Mouse (Mus musculus): ENCODE results near the gene Tmem132e. TPM values are rescaled to one million over a fixed set of nuclear protein-coding genes. Genes with fewer than 3 reads are reported as not detected.

Tmem132e gene
- total RNA-seq, 2 experiments from 2014 or later: 1.3 to 2.0 TPM

Other genes with a start within 250 kb of the Tmem132e start
- not detected in 2 replicates for gene Ccl1, start 83.2 kb upstream of the Tmem132e start, total RNA-seq (2015; ENCODE audit: low replicate concordance)
- not detected in 2 replicates for gene Ccl1, start 83.2 kb upstream of the Tmem132e start, total RNA-seq (2017; ENCODE audit: low replicate concordance)

All from erythroid progenitor cell, adult 5-6 weeks (primary cell).